Mouse (Mus musculus) lung, postnatal 14 days (tissue): ENCODE measurements around the gene Accs.

ENCODE experiments used
- DNase-seq: peaks from one replicate; pipeline ENCODE4 v3.0.0; 2021

The Accs gene

GRCm38 (mm10) chr2:93849505-93850089 lies at the start of gene Accs:
Gene Accs (minus strand): TSS chr2:93849943.
- DNase-seq: peak; percentile 79

DNA sequence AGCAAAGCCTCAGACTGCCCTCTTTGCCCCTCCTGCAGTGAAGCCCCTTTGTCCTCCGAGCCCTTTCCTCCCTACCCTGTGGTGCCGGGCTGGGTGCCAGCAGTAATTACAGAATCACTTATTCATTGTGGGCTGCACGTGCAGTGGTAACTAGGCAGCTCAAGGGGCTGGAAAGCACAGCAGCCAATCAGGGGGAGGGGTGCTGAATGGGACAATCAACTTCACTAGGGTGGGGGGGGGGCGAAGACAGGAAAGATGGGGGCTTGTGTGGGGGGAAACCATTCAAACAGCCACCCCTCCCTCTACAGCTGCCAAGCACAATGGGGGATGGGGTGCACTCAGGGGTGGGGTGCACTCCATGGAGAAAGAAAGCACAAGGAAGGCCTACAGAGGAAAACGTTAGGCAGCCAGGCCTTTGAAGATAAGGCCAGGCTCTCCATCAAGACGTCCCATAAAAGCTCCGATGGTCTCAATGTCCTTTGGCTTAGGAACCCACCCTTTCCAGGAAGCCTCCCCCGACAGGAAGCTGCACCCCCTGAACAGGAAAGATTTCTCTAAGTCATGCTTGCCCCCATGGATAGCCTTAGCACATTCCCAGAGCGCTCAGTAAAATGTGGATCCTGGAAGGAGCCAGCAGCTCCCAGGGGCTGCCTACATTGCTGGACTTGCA lies 42.0 kb upstream of the Accs start:
- DNase-seq: peak; percentile 80

DNA sequence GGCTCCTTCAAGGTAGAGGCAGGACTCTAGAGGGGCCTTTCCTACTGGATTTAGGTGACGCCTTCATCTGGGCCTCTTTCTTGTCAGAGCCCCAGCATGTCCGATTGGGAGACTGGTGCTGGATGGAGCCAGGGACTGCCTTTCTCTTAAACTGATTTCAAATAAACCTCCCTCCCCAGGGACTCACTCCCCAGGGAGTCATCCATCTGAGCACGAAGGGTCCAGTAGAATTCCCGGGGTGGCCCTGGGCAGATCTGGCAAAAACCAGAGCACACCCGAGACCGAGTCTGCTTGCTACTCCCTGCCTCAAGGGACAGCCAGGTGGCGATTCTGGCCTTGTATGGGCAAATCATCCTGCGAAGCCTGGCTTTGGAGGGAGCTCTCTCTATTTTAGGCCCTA lies 40.4 kb upstream of the Accs start:
- DNase-seq: no peak

GRCm38 (mm10) chr2:93889071-93889470 lies 39.3 kb upstream of the Accs start:
- DNase-seq: no peak

DNA sequence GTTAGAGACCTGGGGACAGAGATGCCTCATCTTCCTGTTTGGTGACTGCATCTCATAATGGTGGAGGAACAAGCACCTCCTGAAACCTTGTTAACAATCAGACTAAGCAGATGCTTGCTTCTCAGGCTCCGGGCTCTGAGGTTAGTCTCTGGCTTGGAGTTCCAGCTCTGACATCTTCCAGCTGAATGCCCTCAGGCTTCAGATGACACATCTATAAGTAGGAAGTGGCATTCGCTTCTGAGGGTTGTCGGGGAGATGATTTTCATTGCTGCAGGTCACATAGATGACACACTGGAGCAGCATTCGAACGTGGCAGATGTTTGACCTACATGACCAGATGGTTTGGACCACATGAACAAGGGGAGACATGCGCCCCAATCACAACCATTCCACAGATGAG lies 38.6 kb upstream of the Accs start:
- no peak for DNase-seq

DNA sequence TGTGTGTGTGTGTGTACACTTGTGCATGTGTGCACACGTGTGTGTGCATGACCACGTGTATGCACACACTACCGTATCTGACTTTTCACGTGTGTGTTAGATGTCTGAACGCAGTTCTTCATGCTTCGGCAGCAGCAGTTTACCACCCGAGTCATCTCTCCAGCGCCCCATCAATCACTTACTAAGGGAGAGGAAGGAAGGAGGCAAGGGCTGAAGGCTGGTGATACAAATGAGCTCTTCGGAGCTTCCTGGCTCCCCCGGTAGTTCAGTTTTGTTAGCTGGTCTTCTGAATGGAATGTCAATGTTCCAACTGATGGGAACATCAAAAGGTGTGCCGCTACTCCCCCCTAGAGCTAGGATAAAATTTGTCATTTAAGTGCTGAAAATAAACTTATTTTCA lies 37.5 kb upstream of the Accs start:
- peak; percentile 68 for DNase-seq

- DNase-seq: no peak
Observed at GRCm38 (mm10) chr2:93886013-93886794, 36.5 kb upstream of the Accs start.

DNA sequence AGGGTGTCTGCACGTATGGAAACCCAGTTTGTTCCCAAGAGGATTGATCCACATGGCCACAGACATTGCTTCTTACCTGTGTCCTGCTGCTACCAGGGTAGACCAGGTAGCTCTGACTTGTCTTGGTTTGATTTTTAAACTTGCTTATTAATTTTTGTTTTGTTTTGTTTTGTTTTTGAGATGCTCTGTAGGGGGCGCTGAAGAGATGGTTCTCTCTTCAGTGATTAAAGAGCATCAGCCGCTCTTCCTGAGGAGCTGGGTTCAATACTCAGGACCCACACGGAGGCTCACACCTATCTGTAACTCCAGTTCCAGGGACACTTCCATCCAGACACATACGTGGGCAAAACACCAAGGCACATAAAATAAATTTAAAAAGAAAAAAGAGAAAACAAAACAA lies 33.3 kb upstream of the Accs start:
- DNase-seq: no peak

GRCm38 (mm10) chr2:93881640-93882367 lies 32.1 kb upstream of the Accs start:
- no peak for DNase-seq

- no peak for DNase-seq
Observed at GRCm38 (mm10) chr2:93880981-93881380, 31.2 kb upstream of the Accs start.

- DNase-seq: no peak
Observed at GRCm38 (mm10) chr2:93880450-93880849, 30.7 kb upstream of the Accs start.

GRCm38 (mm10) chr2:93877005-93877404 lies 27.3 kb upstream of the Accs start:
- no peak for DNase-seq

DNA sequence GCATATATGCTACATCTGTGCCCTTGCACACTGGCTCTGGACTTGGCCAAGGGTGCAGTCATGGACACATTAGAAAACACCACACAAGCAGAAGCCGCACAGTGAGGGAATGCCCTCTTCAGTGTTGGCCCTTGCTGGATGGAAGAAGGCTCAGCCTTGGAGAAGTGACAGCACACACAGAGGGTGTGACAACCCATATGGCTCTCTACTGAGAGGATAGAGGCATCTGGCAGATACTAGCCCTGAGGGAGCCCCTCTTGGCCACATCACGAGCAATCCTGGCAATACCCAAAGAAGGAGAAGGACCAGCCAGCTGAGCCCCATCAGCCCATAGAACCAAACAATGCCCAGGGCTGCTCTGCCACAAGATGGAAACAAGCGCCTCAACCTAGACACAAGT lies 24.9 kb upstream of the Accs start:
- DNase-seq: no peak

DNA sequence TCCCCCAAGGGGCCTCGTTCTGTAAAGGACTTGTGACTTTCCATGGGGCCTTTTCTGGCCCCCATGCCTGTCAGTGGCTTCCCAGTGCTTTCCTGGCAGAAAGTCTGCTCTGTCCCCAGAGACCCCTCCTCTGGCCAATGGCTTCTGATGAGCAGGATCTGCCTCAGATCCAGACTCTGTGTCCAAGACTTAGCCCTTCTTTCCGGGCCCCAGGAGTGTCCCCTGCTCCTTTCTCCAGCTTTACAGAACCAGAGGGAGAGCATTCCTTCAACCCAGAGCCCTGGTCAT lies 24.4 kb upstream of the Accs start:
- DNase-seq: no peak

DNA sequence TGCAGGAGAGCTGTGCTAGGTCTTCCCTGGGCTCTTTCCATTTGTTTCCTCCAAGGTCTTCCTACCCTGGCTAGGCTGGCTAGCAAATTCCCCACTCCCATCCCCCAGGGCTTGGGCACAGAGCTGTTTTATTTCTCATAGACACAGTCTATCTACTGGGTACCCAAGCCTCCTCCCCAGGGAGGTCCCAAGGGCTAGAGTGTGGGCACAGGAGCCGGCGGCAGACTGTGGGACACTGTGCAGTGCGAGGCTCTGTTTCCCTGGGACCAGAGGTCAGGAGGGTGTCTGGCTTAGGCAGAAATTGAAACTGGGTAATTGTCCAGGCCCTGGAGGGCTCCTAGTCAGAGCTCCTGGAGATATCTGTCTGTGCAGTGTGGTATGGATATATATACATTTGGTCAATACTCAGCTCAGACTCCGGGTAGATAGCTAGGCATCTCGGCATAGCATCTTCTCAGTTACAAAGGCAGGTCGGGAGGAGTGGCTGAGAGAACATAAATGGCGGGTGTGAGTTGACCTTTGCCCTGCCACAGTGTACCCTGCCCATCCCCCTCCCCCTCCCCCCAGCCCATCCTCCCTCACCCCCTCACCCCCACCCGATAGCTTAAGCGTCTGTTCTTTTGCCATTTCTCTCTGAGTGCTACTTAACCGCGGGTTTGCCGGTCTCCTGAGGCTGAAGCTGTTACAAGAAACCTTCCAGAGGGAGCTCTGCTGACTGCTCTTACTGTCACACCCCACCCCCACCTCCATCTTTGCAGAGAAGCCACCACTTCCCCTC lies 23.9 kb upstream of the Accs start:
- no peak for DNase-seq

GRCm38 (mm10) chr2:93872257-93872656 lies 22.5 kb upstream of the Accs start:
- no peak for DNase-seq

- no peak for DNase-seq
Observed at GRCm38 (mm10) chr2:93871411-93871925, 21.7 kb upstream of the Accs start.

DNA sequence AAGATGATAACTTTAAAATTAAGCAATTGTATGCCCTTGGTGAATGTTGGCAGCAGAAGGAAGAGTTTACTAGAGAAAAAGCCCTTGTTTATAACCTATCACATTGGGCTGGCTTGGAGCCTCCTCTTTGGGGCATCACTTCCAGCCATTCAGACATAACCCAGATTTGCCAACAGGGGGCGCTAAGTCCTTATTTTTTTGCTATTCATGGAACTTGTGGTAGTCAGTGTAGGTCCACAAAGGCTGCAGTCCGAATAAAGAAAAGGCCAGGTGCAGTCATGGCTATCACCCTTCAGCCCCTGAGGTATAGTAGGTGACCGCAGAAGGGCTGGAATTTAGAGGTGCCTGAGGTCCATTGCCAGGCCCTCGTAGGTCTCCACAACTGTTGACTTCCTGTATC lies 21.1 kb upstream of the Accs start:
- peak; percentile 83 for DNase-seq

DNA sequence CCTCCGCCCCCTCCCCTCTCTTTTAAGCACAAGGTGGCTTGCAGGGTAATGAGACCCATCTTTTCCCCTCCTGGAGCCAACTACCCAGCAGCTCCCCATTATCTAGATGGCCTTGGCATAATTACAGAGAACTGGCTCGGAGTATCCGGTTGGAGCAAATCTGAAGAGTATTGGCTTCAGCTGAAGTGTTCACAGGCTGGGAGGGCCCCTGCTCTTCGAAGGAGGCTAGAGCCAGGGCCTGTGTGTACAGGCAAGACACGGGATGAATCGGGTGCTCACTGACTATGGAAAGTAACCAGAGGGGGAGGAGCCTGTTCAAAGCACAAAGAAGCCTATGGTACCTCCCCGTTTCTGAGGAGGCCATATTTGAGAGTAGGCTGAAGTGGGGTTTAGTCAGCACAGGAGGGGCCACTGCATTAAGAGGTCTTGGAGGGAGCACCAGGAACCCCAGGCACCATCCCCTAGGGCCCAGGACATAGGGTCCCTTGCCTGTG lies 19.4 kb upstream of the Accs start, which contains the start of gene Accsl:
Gene Accsl, minus strand, starts transcription at position 51 of the 494 bp plus-strand sequence.
- no peak for DNase-seq

DNA sequence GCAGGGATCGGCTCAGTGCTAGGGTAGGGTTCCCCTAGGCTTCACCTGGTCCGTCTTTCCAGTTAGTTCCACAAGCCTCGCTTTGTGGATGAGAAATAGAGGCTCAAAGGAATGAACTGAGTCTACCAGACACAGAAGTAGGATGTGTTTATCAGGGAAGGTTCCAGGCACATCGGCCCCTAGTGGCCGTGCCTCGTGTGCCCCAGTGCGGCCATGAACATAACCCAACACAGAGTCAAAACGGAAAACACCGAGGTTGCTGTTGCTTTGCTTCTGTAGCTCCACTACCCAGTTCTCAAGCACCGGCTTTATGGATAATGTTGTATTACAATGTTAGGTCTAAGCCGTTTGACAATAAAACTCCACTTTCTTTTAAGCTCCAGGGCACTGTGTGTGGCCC lies 18.8 kb upstream of the Accs start:
- DNase-seq: no peak

DNA sequence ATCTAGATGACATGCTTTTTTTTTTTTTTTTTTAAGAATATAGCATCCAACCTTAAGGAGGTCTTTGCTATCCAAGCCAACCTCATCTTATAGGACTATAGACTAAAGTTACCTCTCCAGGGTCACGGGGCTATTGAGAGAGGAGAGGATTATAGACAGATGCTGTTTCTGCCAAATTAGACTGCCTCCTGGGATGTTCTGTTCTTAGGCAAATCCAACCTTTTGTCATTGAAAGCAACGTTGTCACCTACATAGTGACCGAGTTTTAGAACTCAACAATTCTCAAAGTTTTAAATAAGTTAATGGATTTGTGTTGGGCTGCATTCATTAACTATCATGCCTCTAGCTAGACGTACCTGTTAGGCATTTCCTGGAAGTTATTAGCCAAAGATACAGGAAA lies 13.5 kb upstream of the Accs start:
- DNase-seq: no peak

DNA sequence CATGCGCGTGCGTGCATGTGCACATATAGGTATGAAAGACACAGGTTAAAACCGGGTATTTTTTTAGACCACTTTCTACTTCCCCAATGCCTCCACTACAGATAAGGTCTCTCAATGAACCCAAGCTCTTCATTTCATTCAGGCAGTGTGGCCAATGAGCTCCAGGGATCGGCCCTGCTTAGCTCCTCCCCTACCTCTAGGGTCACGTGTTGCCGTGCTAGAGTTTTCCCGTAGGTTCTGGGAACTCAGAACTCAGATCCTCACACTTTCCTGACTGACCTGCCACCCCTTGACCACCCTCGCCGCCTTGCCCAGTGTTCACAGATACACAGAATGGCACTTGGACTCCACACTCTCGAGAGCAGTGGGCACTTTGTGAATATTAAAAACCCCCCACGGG lies 9.1 kb upstream of the Accs start:
- DNase-seq: no peak
